Mouse (Mus musculus) adrenal gland, postnatal 10 days (tissue): ENCODE measurements around the gene Pkhd1. TPM values are rescaled to one million over a fixed set of nuclear protein-coding genes. Genes with fewer than 3 reads are reported as not detected.
A peak's percentile ranks its signal among the peaks of the same experiment; 100 is the strongest.
"Not testable (repeated sequence)": the region's sequence is repeated elsewhere in the genome, so short reads cannot be mapped to it uniquely, and the experiment has no call there.

Experiments
- DNase-seq: peaks from one replicate; pipeline ENCODE4 v3.0.0; 2021; ENCODE audit warnings: mixed read lengths
- total RNA-seq, 2 experiments: library from RNA; stranded (reverse); gene quantifications; 2 replicates each; pipeline ENCODE4 v1.2.3; 2021

The Pkhd1 gene
- total RNA-seq, 2 experiments from 2014 or later, result 0.39 to 1.1 TPM

GRCm38 (mm10) chr1:20288696-20289095 is 329.2 kb downstream of the Pkhd1 start:
- DNase-seq, result no peak

GRCm38 (mm10) chr1:20260403-20260802 is 357.5 kb downstream of the Pkhd1 start:
- no peak for DNase-seq

- no peak for DNase-seq
These were observed 369.7 kb downstream of the Pkhd1 start for GRCm38 (mm10) chr1:20248169-20248568.

GRCm38 (mm10) chr1:20216681-20217080 is 401.2 kb downstream of the Pkhd1 start:
- DNase-seq, result no peak

GRCm38 (mm10) chr1:20190444-20190843 is 427.4 kb downstream of the Pkhd1 start:
- DNase-seq, result no peak

- no peak for DNase-seq
These were observed 437.7 kb downstream of the Pkhd1 start for GRCm38 (mm10) chr1:20180157-20180556.

- DNase-seq, result no peak
These were observed 446.7 kb downstream of the Pkhd1 start for GRCm38 (mm10) chr1:20171199-20171598.

- not testable (repeated sequence) for DNase-seq
These were observed 467.2 kb downstream of the Pkhd1 start for GRCm38 (mm10) chr1:20150627-20151026.

- no peak for DNase-seq
These were observed 467.8 kb downstream of the Pkhd1 start for GRCm38 (mm10) chr1:20150016-20150415.

- no peak for DNase-seq
These were observed 481.7 kb downstream of the Pkhd1 start for GRCm38 (mm10) chr1:20136205-20136604.

- no peak for DNase-seq
These were observed 482.7 kb downstream of the Pkhd1 start for GRCm38 (mm10) chr1:20135065-20135618.

- DNase-seq, result no peak
These were observed 484.2 kb downstream of the Pkhd1 start for GRCm38 (mm10) chr1:20133636-20134035.

GRCm38 (mm10) chr1:20131786-20132596 is 485.9 kb downstream of the Pkhd1 start:
- peak; percentile 1 for DNase-seq

GRCm38 (mm10) chr1:20117331-20117730 is 500.5 kb downstream of the Pkhd1 start:
- DNase-seq, result no peak

- DNase-seq, result peak; percentile 19
These were observed 548.1 kb downstream of the Pkhd1 start for GRCm38 (mm10) chr1:20069733-20070132.

- DNase-seq, result peak; percentile 63
These were observed 559.6 kb downstream of the Pkhd1 start for GRCm38 (mm10) chr1:20058245-20058644.

GRCm38 (mm10) chr1:20039389-20039788 is 578.5 kb downstream of the Pkhd1 start:
- no peak for DNase-seq

- no peak for DNase-seq
These were observed 582.6 kb downstream of the Pkhd1 start for GRCm38 (mm10) chr1:20035277-20035676.

GRCm38 (mm10) chr1:20018198-20018925 is 599.5 kb downstream of the Pkhd1 start:
- DNase-seq, result peak; percentile 3

GRCm38 (mm10) chr1:20017619-20018018 is 600.2 kb downstream of the Pkhd1 start:
- DNase-seq, result no peak
